Mouse (Mus musculus) CH12.LX (cell line): ENCODE measurements around the gene Acss2. TPM values are rescaled to one million over a fixed set of nuclear protein-coding genes. Genes with fewer than 3 reads are reported as not detected.

Source experiments
- DNase-seq: peaks from one replicate; pipeline ENCODE4 v3.0.0-alpha.2; 2013; ENCODE audit errors: extremely low read depth
- H3K27ac ChIP-seq: 2 replicates; pipeline ENCODE4 v1.5.1; 2012; ENCODE audit warnings: low read depth, mild to moderate bottlenecking, control low read depth, moderate library complexity; ENCODE audit not compliant: insufficient read depth
- H3K27me3 ChIP-seq: replicated peaks from 2 replicates; pipeline ENCODE3; 2012; ENCODE audit warnings: inconsistent platforms
- H3K36me3 ChIP-seq, 2 experiments: replicated peaks in 1 of 2; 2 replicates each; pipeline versions ENCODE3 to v1.6.1; 2012; ENCODE audit warnings: inconsistent platforms in 1 of 2, low read length in 1 of 2, mild to moderate bottlenecking in 1 of 2, mixed read lengths in 1 of 2, moderate library complexity in 1 of 2; ENCODE audit not compliant: control insufficient read depth in 1 of 2, insufficient read depth in 1 of 2
- H3K4me1 ChIP-seq, 2 experiments: 2 replicates each; pipeline ENCODE4 v1.6.1; 2012; ENCODE audit warnings: inconsistent platforms in 1 of 2, moderate library complexity in 1 of 2; ENCODE audit not compliant: insufficient read depth in 2 of 2, control insufficient read depth in 1 of 2
- H3K4me2 ChIP-seq: 2 replicates; pipeline ENCODE4 v1.6.1; 2012; ENCODE audit warnings: low read depth, mild to moderate bottlenecking, control low read depth; ENCODE audit not compliant: poor library complexity, insufficient read depth, severe bottlenecking
- H3K4me3 ChIP-seq, 3 experiments: fragments of 150-350 bp in 1 of 3; sonication (generic) in 1 of 3; replicated peaks in 1 of 3; 2 replicates each; pipeline versions ENCODE3 to v1.5.1; 2011 to 2012; ENCODE audit warnings: low read depth in 2 of 3, low read length in 2 of 3, mild to moderate bottlenecking in 2 of 3, moderate library complexity in 2 of 3, control low read depth in 1 of 3, improper control_type of control experiment in 1 of 3, inconsistent platforms in 1 of 3, mixed read lengths in 1 of 3; ENCODE audit not compliant: poor library complexity in 1 of 3
- H3K79me2 ChIP-seq: replicated peaks from 2 replicates; pipeline ENCODE4 v1.6.1; 2012; ENCODE audit warnings: mild to moderate bottlenecking, moderate library complexity; ENCODE audit not compliant: control insufficient read depth, poor library complexity, insufficient read depth, severe bottlenecking; ENCODE audit errors: extremely low read depth
- H3K9ac ChIP-seq: 2 replicates; pipeline ENCODE4 v1.6.1; 2012; ENCODE audit warnings: low read depth, mild to moderate bottlenecking, control low read depth, moderate library complexity; ENCODE audit not compliant: insufficient read depth
- H3K9me3 ChIP-seq: replicated peaks from 2 replicates; pipeline ENCODE3; 2012; ENCODE audit warnings: low read length, inconsistent platforms, mixed read lengths
- CHD1 ChIP-seq: IDR thresholded peaks from 2 replicates; pipeline ENCODE4 v1.6.1; 2012; ENCODE audit warnings: low read depth, low read length, improper control_type of control experiment, inconsistent platforms
- CHD2 ChIP-seq: IDR thresholded peaks from 2 replicates; pipeline ENCODE4 v1.6.1; 2011; ENCODE audit warnings: low read length, improper control_type of control experiment
- CTCF ChIP-seq, 2 experiments: IDR thresholded peaks in 1 of 2; conservative IDR thresholded peaks in 1 of 2; 2 replicates each; pipeline ENCODE4 v1.5.1; 2011 to 2012; ENCODE audit warnings: low read depth in 2 of 2, low read length in 2 of 2, improper control_type of control experiment in 1 of 2, inconsistent platforms in 1 of 2, mild to moderate bottlenecking in 1 of 2, moderate library complexity in 1 of 2
- E2F4 ChIP-seq: IDR thresholded peaks from 2 replicates; pipeline ENCODE4 v1.6.1; 2011; ENCODE audit warnings: low read depth, low read length, improper control_type of control experiment; ENCODE audit not compliant: insufficient replicate concordance
- ELF1 ChIP-seq: IDR thresholded peaks from 2 replicates; pipeline ENCODE4 v1.6.1; 2014; ENCODE audit warnings: low read depth, mild to moderate bottlenecking, inconsistent platforms, low read length, improper control_type of control experiment
- EP300 ChIP-seq: IDR thresholded peaks from 2 replicates; pipeline ENCODE4 v1.6.1; 2011; ENCODE audit warnings: low read length, improper control_type of control experiment
- GABPA ChIP-seq: IDR thresholded peaks from 2 replicates; pipeline ENCODE4 v1.6.1; 2012; ENCODE audit warnings: low read depth, low read length, improper control_type of control experiment, inconsistent platforms; ENCODE audit not compliant: insufficient replicate concordance
- IRF4 ChIP-seq: IDR thresholded peaks from 2 replicates; pipeline ENCODE4 v1.6.1; 2014; ENCODE audit warnings: low read depth, mild to moderate bottlenecking, inconsistent platforms, low read length, improper control_type of control experiment
- JUN ChIP-seq: IDR thresholded peaks from 2 replicates; pipeline ENCODE4 v1.6.1; 2011; ENCODE audit warnings: low read depth, mild to moderate bottlenecking, low read length, improper control_type of control experiment, moderate library complexity; ENCODE audit not compliant: insufficient read depth
- MAFK ChIP-seq: IDR thresholded peaks from 2 replicates; pipeline ENCODE4 v1.6.1; 2011; ENCODE audit warnings: low read length, improper control_type of control experiment; ENCODE audit not compliant: insufficient replicate concordance
- MAX ChIP-seq: IDR thresholded peaks from 2 replicates; pipeline ENCODE4 v1.6.1; 2011; ENCODE audit warnings: low read length, improper control_type of control experiment
- MAZ ChIP-seq: IDR thresholded peaks from 2 replicates; pipeline ENCODE4 v1.6.1; 2012; ENCODE audit warnings: low read depth, mild to moderate bottlenecking, inconsistent platforms, low read length, improper control_type of control experiment, moderate library complexity
- MEF2A ChIP-seq: IDR thresholded peaks from 2 replicates; pipeline ENCODE4 v1.6.1; 2014; ENCODE audit warnings: low read depth, mild to moderate bottlenecking, inconsistent platforms, low read length, improper control_type of control experiment, borderline replicate concordance
- MXI1 ChIP-seq: IDR thresholded peaks from 2 replicates; pipeline ENCODE4 v1.6.1; 2011; ENCODE audit warnings: mild to moderate bottlenecking, low read depth, low read length, improper control_type of control experiment
- NRF1 ChIP-seq: IDR thresholded peaks from 2 replicates; pipeline ENCODE4 v1.6.1; 2014; ENCODE audit warnings: low read depth, mild to moderate bottlenecking, inconsistent platforms, low read length, improper control_type of control experiment, moderate library complexity
- PAX5 ChIP-seq: IDR thresholded peaks from 2 replicates; pipeline ENCODE4 v1.6.1; 2012; ENCODE audit warnings: low read length, inconsistent platforms, mixed read lengths
- POLR2A ChIP-seq: IDR thresholded peaks from 2 replicates; pipeline ENCODE4 v1.6.1; 2011; ENCODE audit warnings: low read depth, mild to moderate bottlenecking, improper control_type of control experiment, low read length
- POLR2AphosphoS2 ChIP-seq: IDR thresholded peaks from 2 replicates; pipeline ENCODE4 v1.6.1; 2011; ENCODE audit warnings: low read depth, low read length, improper control_type of control experiment
- RCOR1 ChIP-seq: conservative IDR thresholded peaks from 2 replicates; pipeline ENCODE4 v1.6.1; 2012; ENCODE audit warnings: low read depth, mild to moderate bottlenecking, inconsistent platforms, low read length, improper control_type of control experiment
- SIN3A ChIP-seq: IDR thresholded peaks from 2 replicates; pipeline ENCODE4 v1.6.1; 2012; ENCODE audit warnings: low read length, improper control_type of control experiment, inconsistent platforms
- TCF12 ChIP-seq: IDR thresholded peaks from 2 replicates; pipeline ENCODE4 v1.6.1; 2014; ENCODE audit warnings: low read depth, mild to moderate bottlenecking, inconsistent platforms, low read length, improper control_type of control experiment
- UBTF ChIP-seq: IDR thresholded peaks from 2 replicates; pipeline ENCODE4 v1.6.1; 2012; ENCODE audit warnings: low read depth, mild to moderate bottlenecking, inconsistent platforms, low read length, improper control_type of control experiment, moderate library complexity
- USF2 ChIP-seq: conservative IDR thresholded peaks from 2 replicates; pipeline ENCODE4 v1.6.1; 2011; ENCODE audit warnings: low read depth, low read length, improper control_type of control experiment
- ZC3H11A ChIP-seq: IDR thresholded peaks from 2 replicates; pipeline ENCODE4 v1.6.1; 2012; ENCODE audit warnings: low read depth, mild to moderate bottlenecking, inconsistent platforms, low read length, improper control_type of control experiment
- dilution Hi-C: fragments of 300-500 bp; cut with MboI; formaldehyde crosslinking; loops from 2 replicates; pipeline ENCODE4 v1.14.3; 2020; ENCODE audit warnings: low sequenced_read_pairs; ENCODE audit not compliant: extremely low pct_unique_long_range_greater_than_20kb, extremely low pct_ligation_motif_present
- in situ Hi-C: fragments of 300-500 bp; cut with MboI; formaldehyde crosslinking; loops from 3 replicates; pipeline ENCODE4 v1.14.3; 2019; ENCODE audit warnings: low sequenced_read_pairs, low pct_ligation_motif_present, low pct_unique_long_range_greater_than_20kb, mixed read lengths
- polyA plus RNA-seq: library from polyadenylated mRNA; unstranded; fragments of >175 nt; gene quantifications from 2 replicates; pipeline ENCODE4 v1.2.1, GENCODE M21; 2012; ENCODE audit warnings: low read depth; ENCODE audit not compliant: insufficient read length
- total RNA-seq, 2 experiments: library from RNA; depleted of rRNA; stranded (reverse); fragments of 300-350 nt in 1 of 2; fragments of >200 nt in 1 of 2; gene quantifications; 2 replicates each; pipeline ENCODE4 v1.2.3; 2012 to 2014

The Acss2 gene
- total and polyA plus RNA-seq, 3 experiments = 3.4 to 11.0 (median 10.0) TPM

GRCm38 (mm10) chr2:155574700-155575099 lies 57.0 kb downstream of the Acss2 start:
- peaks cover 0 to 58% of the 10 kb centered on the region in 2 experiments for H3K36me3 ChIP-seq
- H3K4me1 ChIP-seq = no peaks in the 10 kb centered on the region
- no peaks in the 10 kb centered on the region for H3K27me3 ChIP-seq
- dilution Hi-C loops (no loop called here), in situ Hi-C loops (no loop called here)
- DNase-seq = no peak
- H3K9me3 ChIP-seq = no peaks in the 10 kb centered on the region
- H3K4me2 ChIP-seq = no peak overlapping the region
- no peak overlapping the region for H3K27ac ChIP-seq
- H3K4me3 ChIP-seq = no peak overlapping the region
- no peaks in the 10 kb centered on the region for H3K79me2 ChIP-seq
- TF ChIP-seq ELF1 (no peak), CHD1 (no peak), CHD2 (no peak), IRF4 (no peak), UBTF (no peak), EP300 (no peak), MEF2A (no peak), E2F4 (no peak), GABPA (no peak), POLR2AphosphoS2 (no peak), USF2 (no peak), JUN (no peak), MAX (no peak), POLR2A (no peak), MAFK (no peak)
- TF ChIP-seq, all 38 proteins: peak for 0
- no peak overlapping the region for H3K9ac ChIP-seq

- H3K4me2 ChIP-seq = no peak overlapping the region
- H3K79me2 ChIP-seq = no peaks in the 10 kb centered on the region
- no peak overlapping the region for H3K27ac ChIP-seq
- H3K27me3 ChIP-seq = no peaks in the 10 kb centered on the region
- H3K4me3 ChIP-seq = no peak overlapping the region
- H3K4me1 ChIP-seq = no peaks in the 10 kb centered on the region
- in situ Hi-C loops (no loop called here), dilution Hi-C loops (no loop called here)
- TF ChIP-seq IRF4 (no peak), E2F4 (no peak), UBTF (no peak), CHD2 (no peak), CTCF (conservative IDR thresholded peaks at IDR 0.05 in 1 of 2, IDR thresholded peaks at IDR 0.05 in 1 of 2; ENCODE audit: low read depth in 2 of 2, low read length in 2 of 2) (no peak), PAX5 (no peak), ZC3H11A (no peak), RCOR1 (no peak), TCF12 (no peak), MXI1 (no peak), JUN (no peak), MAZ (no peak), POLR2AphosphoS2 (no peak), NRF1 (no peak), SIN3A (no peak)
- H3K36me3 ChIP-seq = peaks cover 0 to 61% of the 10 kb centered on the region in 2 experiments
- no peak for DNase-seq
- H3K9ac ChIP-seq = no peak overlapping the region
- H3K9me3 ChIP-seq = no peaks in the 10 kb centered on the region
Measured at GRCm38 (mm10) chr2:155576656-155577055, 58.9 kb downstream of the Acss2 start.
